Mouse (Mus musculus) bone marrow, adult 2 months (tissue): Measurements from ENCODE around the gene Tnk1. TPM values are rescaled to one million over a fixed set of nuclear protein-coding genes. Genes with fewer than 3 reads are reported as not detected.

Source experiments
- H3K27ac ChIP-seq: fragments of 200-500 bp; 2 replicates; pipeline ENCODE4 v1.5.1; 2012; ENCODE audit warnings: low read depth, mild to moderate bottlenecking, control low read depth, inconsistent platforms, low read length; ENCODE audit not compliant: control insufficient read depth, poor library complexity, insufficient read depth
- H3K4me1 ChIP-seq: fragments of 200-500 bp; 2 replicates; pipeline ENCODE4 v1.6.1; 2011; ENCODE audit warnings: low read length; ENCODE audit not compliant: control insufficient read depth, insufficient read depth
- H3K4me3 ChIP-seq: fragments of 200-500 bp; replicated peaks from 2 replicates; pipeline ENCODE3; 2011; ENCODE audit warnings: mild to moderate bottlenecking, low read depth, low read length, control low read depth; ENCODE audit not compliant: control insufficient read depth
- CTCF ChIP-seq: fragments of 200-500 bp; IDR thresholded peaks from 2 replicates; pipeline ENCODE4 v1.5.1; 2011; ENCODE audit warnings: low read length, control low read depth; ENCODE audit not compliant: control insufficient read depth, insufficient read depth
- POLR2A ChIP-seq: fragments of 200-500 bp; IDR thresholded peaks from 2 replicates; pipeline ENCODE4 v1.6.1; 2011; ENCODE audit warnings: low read depth, mild to moderate bottlenecking, control low read depth, low read length, borderline replicate concordance; ENCODE audit not compliant: control insufficient read depth
- WGBS: fragments of 180-500 bp; shearing (Covaris S2); methylation state at CpG from one replicate; pipeline ENCODE4 v1.1.7; 2018; 5-methylcytosine and 5-hydroxymethylcytosine counted together
- polyA plus RNA-seq: library from polyadenylated mRNA; stranded (reverse); fragments of >200 nt; gene quantifications from 2 replicates; pipeline ENCODE4 v1.2.4, GENCODE M21; 2011; ENCODE audit warnings: low replicate concordance; ENCODE audit not compliant: missing spikeins, insufficient read depth, insufficient read length

The Tnk1 gene
- polyA plus RNA-seq, 1 experiment: 5.4 TPM

DNA sequence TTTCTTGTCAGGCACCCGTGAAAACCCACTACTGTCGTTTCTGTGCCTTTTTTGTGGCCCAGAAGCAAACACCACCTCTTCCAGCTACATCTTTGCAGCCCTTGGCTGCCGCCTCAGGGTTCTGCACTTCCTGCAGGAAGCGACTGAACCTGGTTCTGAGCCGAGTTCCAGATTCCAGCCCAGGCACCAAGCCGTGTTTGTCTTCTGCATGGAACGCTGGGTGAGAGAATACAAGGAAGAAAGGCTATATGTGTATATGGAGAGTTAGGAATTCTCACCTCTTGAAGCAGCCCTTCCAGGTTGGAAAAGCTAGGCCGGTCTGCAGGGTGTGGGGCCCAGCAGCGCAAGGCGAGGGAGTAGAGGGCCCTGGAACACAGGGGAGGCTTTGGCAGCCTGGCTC, 3.9 kb downstream of the Tnk1 start:
- no peak for TF ChIP-seq CTCF
- TF ChIP-seq POLR2A: no peak
- Histone ChIP-seq H3K4me3 (no peak overlapping the region), H3K4me1 (peaks cover 13% of the 10 kb centered on the region), H3K27ac (peak overlapping the region; percentile 86)
- 45% methylated on average over 10 of the region's 10 CpGs for WGBS

DNA sequence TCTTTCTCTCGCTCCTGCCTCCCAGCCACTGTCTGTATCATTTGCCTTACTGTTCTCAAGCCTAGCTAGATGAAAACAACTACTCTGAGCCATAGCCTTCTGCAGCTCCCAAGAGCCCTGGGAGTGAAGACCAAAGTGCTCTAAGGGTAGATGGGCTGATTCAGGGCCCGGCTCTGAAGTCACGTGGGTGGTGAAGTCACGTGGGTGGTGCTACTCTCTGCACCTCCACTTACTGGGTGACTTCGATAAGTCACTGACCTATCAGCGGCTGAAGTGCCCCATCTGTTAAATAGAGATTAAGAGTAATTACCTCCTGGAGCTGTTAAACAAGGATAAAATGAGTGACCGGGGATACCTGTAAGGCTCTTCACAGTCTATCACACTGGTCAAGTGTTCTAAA, 4.5 kb downstream of the Tnk1 start:
- H3K27ac ChIP-seq: peak overlapping the region; percentile 86
- no peak for TF ChIP-seq POLR2A
- 20% methylated on average over 7 of the region's 7 CpGs for WGBS
- peaks cover 18% of the 10 kb centered on the region for H3K4me1 ChIP-seq
- peak overlapping the region; percentile 15 for H3K4me3 ChIP-seq

DNA sequence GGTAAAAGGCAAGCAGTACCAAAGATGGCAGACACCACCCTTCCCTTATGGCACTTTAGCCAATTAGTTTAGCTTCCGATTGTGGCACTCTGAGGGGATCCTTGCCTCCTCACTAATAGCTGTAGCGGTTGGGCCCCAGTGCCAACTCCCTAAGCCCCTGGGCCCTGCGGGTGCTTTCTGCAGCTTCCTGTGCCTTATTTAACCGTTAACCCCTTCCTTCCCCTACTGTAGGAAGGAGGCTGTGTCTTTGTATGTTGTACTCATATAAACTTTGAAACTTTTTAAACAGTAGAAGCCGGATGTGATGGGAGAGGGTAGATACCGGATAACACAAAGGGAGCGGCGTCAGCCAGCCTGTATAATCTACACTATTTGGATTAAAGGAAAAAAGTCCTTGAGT, 7.8 kb downstream of the Tnk1 start:
- H3K4me1 ChIP-seq: peaks cover 21% of the 10 kb centered on the region
- TF ChIP-seq CTCF (no peak), POLR2A (no peak)
- H3K27ac ChIP-seq: peak overlapping the region; percentile 50
- no peak overlapping the region for H3K4me3 ChIP-seq
- WGBS: 10% methylated on average over 8 of the region's 8 CpGs

DNA sequence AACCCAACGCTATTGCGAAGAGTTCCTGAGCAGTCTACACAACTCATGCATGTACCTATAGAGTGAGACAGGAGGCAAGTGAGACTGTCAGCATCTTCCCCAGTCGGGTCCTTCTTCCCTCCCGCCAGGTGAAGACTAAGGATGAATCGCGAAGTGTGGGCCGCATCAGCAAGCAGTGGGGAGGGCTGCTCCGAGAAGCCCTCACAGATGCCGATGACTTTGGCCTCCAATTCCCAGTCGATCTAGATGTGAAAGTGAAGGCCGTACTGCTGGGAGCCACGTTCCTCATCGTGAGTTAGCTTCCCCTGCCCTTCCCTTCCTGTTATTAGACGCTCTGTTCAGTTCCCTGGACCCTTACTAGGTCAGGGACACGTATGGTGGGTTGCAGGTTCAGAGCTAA, 8.6 kb downstream of the Tnk1 start:
- H3K27ac ChIP-seq: peak overlapping the region; percentile 25; the same call in 1 of the 2 replicates
- H3K4me1 ChIP-seq: peaks cover 21% of the 10 kb centered on the region
- TF ChIP-seq CTCF (no peak), POLR2A (no peak)
- H3K4me3 ChIP-seq: no peak overlapping the region
- 66% methylated on average over 15 of the region's 15 CpGs for WGBS

DNA sequence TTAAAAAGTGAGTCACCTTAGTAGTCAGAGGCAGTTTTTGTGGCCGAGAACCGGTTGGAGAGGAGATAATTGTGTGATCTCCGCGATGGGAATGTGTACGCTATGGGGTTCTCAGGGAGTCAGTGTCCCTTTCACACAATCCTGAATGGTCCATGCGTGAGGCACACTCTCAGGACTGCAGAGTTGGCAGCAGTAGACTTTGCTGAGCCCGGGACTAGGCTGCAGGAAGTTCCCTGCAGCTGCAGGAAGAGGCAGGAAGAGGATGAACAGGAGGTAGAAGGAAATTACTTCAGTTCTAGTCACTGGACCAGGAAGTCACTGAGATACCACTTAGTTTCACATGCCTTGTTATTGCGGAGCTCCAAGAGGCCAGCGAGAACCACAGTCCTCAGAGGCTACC, 9.4 kb downstream of the Tnk1 start:
- TF ChIP-seq POLR2A (no peak), CTCF (no peak)
- H3K4me1 ChIP-seq: peaks cover 21% of the 10 kb centered on the region
- WGBS: 52% methylated on average over 9 of the region's 9 CpGs

DNA sequence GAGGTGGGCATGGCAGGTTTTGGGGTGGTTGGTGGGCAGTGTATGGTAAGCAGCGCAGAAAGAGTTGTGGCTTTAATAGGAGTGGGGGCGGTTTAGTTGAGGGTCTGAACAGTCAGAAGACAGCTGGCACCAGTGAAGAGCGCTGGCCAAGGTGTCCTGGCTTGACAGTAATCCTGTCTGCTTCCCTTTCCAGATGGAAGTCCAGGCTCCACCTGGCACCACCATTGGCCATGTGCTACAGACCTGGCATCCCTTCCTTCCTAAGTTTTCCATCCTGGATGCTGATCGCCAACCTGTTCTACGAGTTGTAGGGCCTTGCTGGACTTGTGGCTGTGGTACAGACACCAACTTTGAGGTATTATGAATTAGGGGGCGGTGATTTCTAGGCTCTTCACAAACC, 10.5 kb downstream of the Tnk1 start:
- TF ChIP-seq POLR2A (no peak), CTCF (no peak)
- Histone ChIP-seq H3K4me1 (peaks cover 21% of the 10 kb centered on the region), H3K4me3 (no peak overlapping the region), H3K27ac (no peak overlapping the region; the same call in 1 of the 2 replicates)
- 92% methylated on average over 6 of the region's 6 CpGs for WGBS

More for the DNA sequence above, 9.4 kb downstream of the Tnk1 start:
- H3K27ac ChIP-seq: peak overlapping the region; percentile 69
- no peak overlapping the region for H3K4me3 ChIP-seq

DNA sequence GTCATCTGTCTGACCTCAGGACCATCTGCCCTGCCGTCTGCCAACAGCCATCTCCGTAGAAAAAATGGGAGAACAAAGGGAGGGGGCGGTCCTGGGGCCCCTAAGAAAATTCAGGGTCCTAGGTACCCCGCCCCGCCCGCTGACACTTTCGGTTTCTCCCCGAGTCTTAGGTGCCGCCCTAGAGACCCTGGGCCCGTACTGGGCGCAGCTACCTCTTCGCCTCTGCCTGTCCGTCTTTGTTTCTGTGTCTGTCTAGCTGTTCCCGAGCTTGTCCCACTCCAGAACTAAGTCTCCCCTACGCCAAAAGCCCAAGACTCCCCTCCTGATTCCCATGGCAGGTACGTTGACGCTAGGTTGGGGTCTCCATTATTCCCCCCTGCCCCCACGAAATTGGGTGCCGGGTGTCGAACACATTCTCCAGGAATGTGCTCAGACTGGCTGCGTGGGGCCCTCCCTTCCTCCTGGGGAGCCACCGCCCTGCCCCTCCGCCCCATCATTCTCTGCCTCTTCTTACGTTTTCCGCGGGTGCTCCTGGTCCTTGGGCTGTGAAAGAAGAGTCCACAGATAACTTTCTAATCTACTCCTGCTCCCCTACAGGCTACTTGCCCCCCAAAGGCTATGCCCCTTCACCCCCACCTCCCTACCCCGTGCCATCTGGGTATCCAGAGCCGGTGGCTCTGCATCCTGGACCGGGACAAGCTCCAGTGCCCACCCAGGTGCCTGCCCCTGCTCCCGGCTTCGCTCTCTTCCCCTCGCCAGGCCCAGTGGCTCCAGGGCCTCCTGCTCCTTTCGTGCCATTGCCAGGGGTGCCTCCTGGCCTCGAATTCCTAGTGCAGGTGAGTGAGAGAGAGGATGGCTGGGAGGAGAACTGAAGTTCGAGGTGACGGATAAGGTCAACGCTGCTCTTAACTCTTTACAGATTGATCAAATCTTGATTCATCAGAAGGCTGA, 11.5 kb downstream of the Tnk1 start:
- H3K4me1 ChIP-seq: peaks cover 21% of the 10 kb centered on the region
- WGBS: 6% methylated on average over 37 of the region's 37 CpGs
- peak overlapping the region; percentile 70 for H3K27ac ChIP-seq
- TF ChIP-seq CTCF: no peak
- TF ChIP-seq POLR2A: 0 out of 2 replicates have a peak, but pooled peaks have one; percentile 38
- H3K4me3 ChIP-seq: peak overlapping the region; percentile 85

DNA sequence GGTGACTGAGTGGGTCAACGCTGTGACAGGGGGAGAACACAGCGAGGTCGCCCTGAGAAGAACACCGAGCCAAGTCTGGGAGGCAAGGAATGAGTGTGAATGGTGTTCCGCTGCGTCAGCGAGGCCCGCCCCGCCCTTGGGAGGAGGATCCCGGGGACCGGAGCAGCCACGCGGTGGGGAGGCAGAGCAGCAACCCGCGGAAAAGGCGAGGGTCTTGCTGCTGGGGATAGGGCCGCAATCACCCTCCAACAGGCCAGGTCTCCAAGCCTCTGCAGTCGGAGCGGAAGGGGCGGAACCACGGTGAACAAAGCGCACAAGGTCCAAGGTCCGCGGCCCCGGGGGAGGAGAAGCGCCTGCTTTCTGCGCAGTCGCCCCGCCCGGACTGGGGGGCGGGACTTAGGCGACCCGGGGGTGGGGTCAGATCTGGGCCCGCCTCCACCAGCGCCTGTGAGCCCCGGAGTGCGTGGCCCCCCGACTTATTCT, 12.3 kb downstream of the Tnk1 start, which contains the start of gene Plscr3:
Gene Plscr3, plus strand, starts transcription at position 179 of the 483 bp plus-strand sequence.
- H3K4me3 ChIP-seq: peak within 1 kb of the TSS; percentile 85
- H3K27ac ChIP-seq: peak within 1 kb of the TSS; percentile 82
- H3K4me1 ChIP-seq: peaks cover 18% of the 10 kb centered on the region
- TF ChIP-seq CTCF (no peak), POLR2A (peak; percentile 89)
- WGBS: under 1% methylated on average over 38 of the region's 38 CpGs
